Mouse (Mus musculus) ES-E14 (cell line): Measurements from ENCODE around the gene Tmem140. TPM values are rescaled to one million over a fixed set of nuclear protein-coding genes. Genes with fewer than 3 reads are reported as not detected.

Source experiments
- DNase-seq: peaks from one replicate; pipeline ENCODE4 v3.0.0-alpha.2; 2013; ENCODE audit warnings: low read depth, low spot score
- H3K27ac ChIP-seq: 2 replicates; pipeline ENCODE4 v1.5.1; 2012; ENCODE audit warnings: low read depth, mild to moderate bottlenecking, low read length, moderate library complexity, mixed read lengths; ENCODE audit not compliant: poor library complexity, insufficient read depth, severe bottlenecking
- H3K36me3 ChIP-seq: 2 replicates; pipeline ENCODE4 v1.6.1; 2012; ENCODE audit warnings: mild to moderate bottlenecking, low read length, moderate library complexity, mixed read lengths; ENCODE audit not compliant: control insufficient read depth, poor library complexity, insufficient read depth, severe bottlenecking
- H3K4me1 ChIP-seq, 2 experiments: fragments of 150-350 bp in 1 of 2; sonication (generic) in 1 of 2; 2 replicates each; pipeline ENCODE4 v1.6.1; 2012; ENCODE audit warnings: low read length in 2 of 2, mild to moderate bottlenecking in 1 of 2, mixed read lengths in 1 of 2; ENCODE audit not compliant: control insufficient read depth in 2 of 2, insufficient read depth in 2 of 2, poor library complexity in 1 of 2
- H3K4me3 ChIP-seq, 2 experiments: fragments of 150-350 bp in 1 of 2; sonication (generic) in 1 of 2; 2 replicates each; pipeline ENCODE4 v1.5.1; 2012; ENCODE audit warnings: low read length in 2 of 2, low read depth in 1 of 2, mild to moderate bottlenecking in 1 of 2, mixed read lengths in 1 of 2; ENCODE audit not compliant: insufficient read depth in 1 of 2, poor library complexity in 1 of 2, severe bottlenecking in 1 of 2
- H3K9ac ChIP-seq: 2 replicates; pipeline ENCODE4 v1.6.1; 2012; ENCODE audit warnings: low read depth, mild to moderate bottlenecking, low read length, mixed read lengths; ENCODE audit not compliant: poor library complexity, insufficient read depth, severe bottlenecking
- H3K9me3 ChIP-seq: fragments of 150-350 bp; sonication (generic); 2 replicates; pipeline ENCODE4 v1.6.1; 2012; ENCODE audit warnings: low read depth, mild to moderate bottlenecking, low read length; ENCODE audit not compliant: control insufficient read depth, insufficient read depth
- CHD2 ChIP-seq: IDR thresholded peaks from 2 replicates; pipeline ENCODE4 v1.6.1; 2014; ENCODE audit warnings: mild to moderate bottlenecking, low read depth, low read length, inconsistent platforms
- HCFC1 ChIP-seq: IDR thresholded peaks from 2 replicates; pipeline ENCODE4 v1.6.1; 2012; ENCODE audit warnings: low read length, inconsistent platforms, borderline replicate concordance; ENCODE audit not compliant: insufficient read depth
- MAFK ChIP-seq: IDR thresholded peaks from 2 replicates; pipeline ENCODE4 v1.6.1; 2014; ENCODE audit warnings: mild to moderate bottlenecking, low read depth, low read length, inconsistent platforms; ENCODE audit not compliant: insufficient read depth
- ZC3H11A ChIP-seq: IDR thresholded peaks from 2 replicates; pipeline ENCODE4 v1.6.1; 2012; ENCODE audit warnings: low read depth, mild to moderate bottlenecking, inconsistent platforms, low read length, borderline replicate concordance
- ZNF384 ChIP-seq: IDR thresholded peaks from 2 replicates; pipeline ENCODE4 v1.6.1; 2012; ENCODE audit warnings: low read depth, low read length, inconsistent platforms
- in situ Hi-C, 2 experiments: fragments of 600-800 bp; cut with MboI; formaldehyde crosslinking; loops; one replicate each; pipeline ENCODE4 v1.15.1; 2025; ENCODE audit warnings: low sequenced_read_pairs in 2 of 2, inconsistent platforms in 1 of 2; ENCODE audit not compliant: unreplicated experiment in 2 of 2
- total RNA-seq: library from RNA; depleted of rRNA; stranded (reverse); fragments of 300-350 nt; gene quantifications from 2 replicates; pipeline ENCODE4 v1.2.3, GENCODE M21; 2012; rRNA removed

Gene Tmem140
- total RNA-seq, 1 experiment, result 1.8 TPM

DNA sequence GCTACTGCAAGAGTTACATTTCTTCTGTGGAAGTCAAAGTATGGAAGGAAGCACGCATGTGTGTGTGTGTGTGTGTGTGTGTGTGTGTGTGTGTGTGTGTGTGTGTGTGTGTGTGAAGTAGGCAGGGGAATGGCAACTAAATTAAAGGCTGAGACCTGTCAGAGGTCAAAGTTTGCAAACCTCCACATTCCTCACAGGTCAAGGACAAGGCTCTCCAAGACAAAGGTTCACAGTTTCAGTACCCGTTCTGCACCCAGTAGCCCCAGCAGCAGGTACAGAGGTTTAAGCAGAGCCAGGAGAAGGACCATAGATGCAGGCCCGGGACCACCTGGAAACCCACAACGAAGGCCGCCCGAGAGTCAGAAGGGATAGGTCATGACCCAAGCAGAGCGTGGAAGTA is 56.2 kb downstream of the Tmem140 start:
- TF ChIP-seq ZNF384, result no peak
- no peak for TF ChIP-seq MAFK
- TF ChIP-seq HCFC1, result no peak
- no peak for TF ChIP-seq CHD2
- no peak for TF ChIP-seq ZC3H11A
- Histone ChIP-seq H3K9me3 (no peaks in the 10 kb centered on the region), H3K27ac (no peak overlapping the region), H3K9ac (no peak overlapping the region), H3K4me3 (no peak overlapping the region), H3K4me1 (peaks cover 6 to 10% of the 10 kb centered on the region in 2 experiments), H3K36me3 (no peaks in the 10 kb centered on the region)
- in situ Hi-C loops, result no loop called here
- no peak for DNase-seq

DNA sequence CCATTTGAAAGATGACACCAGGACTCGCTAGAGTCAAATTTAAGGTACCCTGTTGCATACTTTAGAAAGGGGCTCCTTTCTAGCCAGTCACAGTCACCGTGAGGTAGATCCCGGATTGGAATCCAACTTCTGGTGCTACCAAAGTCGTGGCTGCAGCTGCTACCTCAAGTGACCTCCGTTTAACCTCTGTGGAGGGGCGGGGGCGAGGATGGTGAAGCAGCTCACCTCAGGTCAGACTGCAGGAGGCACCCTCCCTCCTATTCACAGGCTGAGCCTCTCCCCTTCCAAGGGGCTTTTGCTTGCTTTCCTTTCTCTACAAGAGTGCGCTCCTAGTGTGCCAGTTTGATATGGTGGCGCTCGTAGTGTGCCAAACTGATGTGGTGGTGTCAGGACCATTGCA is 57.0 kb downstream of the Tmem140 start, which contains the start of gene Stra8:
TSS of gene Stra8 (plus strand) at position 208 of the 400 bp plus-strand sequence.
- Histone ChIP-seq H3K9me3 (no peaks in the 10 kb centered on the region), H3K4me1 (peaks cover 6 to 10% of the 10 kb centered on the region in 2 experiments), H3K27ac (no peak within 1 kb of the TSS; the same call in 1 of the 2 replicates), H3K9ac (no peak within 1 kb of the TSS; the same call in 1 of the 2 replicates), H3K4me3 (peak within 1 kb of the TSS; percentile 42 to 52; a peak in 3 of 4 replicates), H3K36me3 (no peaks in the 10 kb centered on the region)
- in situ Hi-C loops, result no loop called here
- TF ChIP-seq MAFK (no peak), ZC3H11A (no peak), CHD2 (no peak), ZNF384 (no peak), HCFC1 (no peak)
- DNase-seq, result no peak

DNA sequence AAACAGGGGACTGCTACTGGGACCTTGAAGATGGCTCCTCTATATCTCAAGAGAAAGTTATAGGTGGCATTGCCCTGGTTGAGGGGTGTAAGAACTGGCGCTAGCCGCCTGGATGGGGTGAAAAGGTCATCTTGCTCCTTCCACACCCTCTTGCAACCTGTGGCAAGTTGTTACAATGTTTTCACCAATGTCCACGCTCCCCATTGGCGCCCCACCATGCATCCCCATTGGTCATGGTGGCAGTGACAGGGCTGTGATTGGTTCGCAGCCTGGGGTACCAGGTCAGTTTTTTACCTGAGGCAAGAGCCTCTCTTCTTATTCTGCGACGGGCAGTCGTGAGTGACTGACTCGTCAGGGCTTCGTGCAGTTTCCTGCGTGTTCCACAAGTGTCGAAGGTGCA is 57.7 kb downstream of the Tmem140 start:
- in situ Hi-C loops, result no loop called here
- Histone ChIP-seq H3K36me3 (no peaks in the 10 kb centered on the region), H3K9ac (no peak overlapping the region; the same call in 1 of the 2 replicates), H3K4me3 (peak overlapping the region; percentile 42 to 52; a peak in 3 of 4 replicates), H3K9me3 (no peaks in the 10 kb centered on the region), H3K4me1 (peaks cover 6 to 10% of the 10 kb centered on the region in 2 experiments), H3K27ac (no peak overlapping the region; the same call in 1 of the 2 replicates)
- TF ChIP-seq CHD2 (no peak), HCFC1 (no peak), ZC3H11A (no peak), ZNF384 (no peak), MAFK (no peak)
- no peak for DNase-seq

DNA sequence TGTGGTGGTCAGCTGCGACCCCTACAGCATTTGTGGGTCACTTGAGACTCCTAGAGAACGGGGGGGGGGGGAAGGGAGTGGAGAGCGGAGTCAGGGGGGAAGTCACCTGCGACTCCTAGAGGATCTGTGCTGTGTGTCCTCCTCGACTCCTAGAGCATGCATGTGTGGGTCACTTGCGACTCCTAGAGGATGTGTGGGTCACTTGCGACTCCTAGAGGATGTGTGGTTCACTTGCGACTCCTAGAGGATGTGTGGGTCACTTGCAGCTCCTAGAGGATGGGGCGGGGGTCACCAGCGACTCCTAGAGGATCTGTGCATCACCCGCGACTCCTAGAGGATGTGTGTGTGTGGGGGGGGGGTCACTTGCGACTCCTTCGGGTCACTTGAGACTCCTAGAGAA is 59.0 kb downstream of the Tmem140 start:
- H3K4me3 ChIP-seq, result peak overlapping the region; percentile 36 to 51; a peak in 3 of 4 replicates
- H3K9me3 ChIP-seq, result no peaks in the 10 kb centered on the region
- no peaks in the 10 kb centered on the region for H3K36me3 ChIP-seq
- in situ Hi-C loops, result no loop called here
- H3K9ac ChIP-seq, result 0 out of 2 replicates have a peak overlapping the region, but pooled peaks have one; percentile 10
- TF ChIP-seq ZNF384 (0 out of 2 replicates have a peak, but pooled peaks have one; percentile 21), MAFK (no peak), CHD2 (0 out of 2 replicates have a peak, but pooled peaks have one; percentile 29), ZC3H11A (peak; percentile 75), HCFC1 (peak; percentile 74)
- H3K4me1 ChIP-seq, result peaks cover 6 to 10% of the 10 kb centered on the region in 2 experiments
- peak; percentile 63 for DNase-seq
- H3K27ac ChIP-seq, result peak overlapping the region; percentile 29

Other genes starting within 250 kb of the Tmem140 start
- gene Agbl3, start 82.7 kb upstream of the Tmem140 start, total RNA-seq, result 1.3 and 2.6 TPM in 2 replicates
- 2.9 and 4.3 TPM in 2 replicates for gene Cyren, start 14.9 kb downstream of the Tmem140 start, total RNA-seq
- gene Wdr91, start 47.7 kb downstream of the Tmem140 start, total RNA-seq, result 20.4 and 22.6 TPM in 2 replicates
- 5.1 and 23.8 TPM in 2 replicates for gene Stra8, start 57.0 kb downstream of the Tmem140 start, total RNA-seq
- gene Slc23a4, start 125.3 kb downstream of the Tmem140 start, total RNA-seq, result 2.1 and 3.1 TPM in 2 replicates